Mouse (Mus musculus) liver, postnatal 0 days (tissue): Measurements from ENCODE around the gene S100a11.

Experiments used
- CTCF ChIP-seq: sonication (generic); IDR thresholded peaks from 2 replicates; pipeline ENCODE4 v1.5.1; 2016; ENCODE audit warnings: antibody characterized with exemption, low read depth
- EP300 ChIP-seq: IDR thresholded peaks from 2 replicates; pipeline ENCODE4 v1.6.1; 2016; ENCODE audit warnings: antibody characterized with exemption, low read depth, mild to moderate bottlenecking

- TF ChIP-seq CTCF (no peak), EP300 (no peak)
These were observed 46.6 kb downstream of the S100a11 start for GRCm38 (mm10) chr3:93566892-93567291.
